Mouse (Mus musculus): ENCODE measurements around the gene Pcsk6. TPM values are rescaled to one million over a fixed set of nuclear protein-coding genes. Genes with fewer than 3 reads are reported as not detected.
"Not testable (repeated sequence)": the region's sequence is repeated elsewhere in the genome, so short reads cannot be mapped to it uniquely, and the experiment has no call there.

The Pcsk6 gene
- total RNA-seq, 2 experiments from 2014 or later: 15.3 to 15.7 TPM

DNA sequence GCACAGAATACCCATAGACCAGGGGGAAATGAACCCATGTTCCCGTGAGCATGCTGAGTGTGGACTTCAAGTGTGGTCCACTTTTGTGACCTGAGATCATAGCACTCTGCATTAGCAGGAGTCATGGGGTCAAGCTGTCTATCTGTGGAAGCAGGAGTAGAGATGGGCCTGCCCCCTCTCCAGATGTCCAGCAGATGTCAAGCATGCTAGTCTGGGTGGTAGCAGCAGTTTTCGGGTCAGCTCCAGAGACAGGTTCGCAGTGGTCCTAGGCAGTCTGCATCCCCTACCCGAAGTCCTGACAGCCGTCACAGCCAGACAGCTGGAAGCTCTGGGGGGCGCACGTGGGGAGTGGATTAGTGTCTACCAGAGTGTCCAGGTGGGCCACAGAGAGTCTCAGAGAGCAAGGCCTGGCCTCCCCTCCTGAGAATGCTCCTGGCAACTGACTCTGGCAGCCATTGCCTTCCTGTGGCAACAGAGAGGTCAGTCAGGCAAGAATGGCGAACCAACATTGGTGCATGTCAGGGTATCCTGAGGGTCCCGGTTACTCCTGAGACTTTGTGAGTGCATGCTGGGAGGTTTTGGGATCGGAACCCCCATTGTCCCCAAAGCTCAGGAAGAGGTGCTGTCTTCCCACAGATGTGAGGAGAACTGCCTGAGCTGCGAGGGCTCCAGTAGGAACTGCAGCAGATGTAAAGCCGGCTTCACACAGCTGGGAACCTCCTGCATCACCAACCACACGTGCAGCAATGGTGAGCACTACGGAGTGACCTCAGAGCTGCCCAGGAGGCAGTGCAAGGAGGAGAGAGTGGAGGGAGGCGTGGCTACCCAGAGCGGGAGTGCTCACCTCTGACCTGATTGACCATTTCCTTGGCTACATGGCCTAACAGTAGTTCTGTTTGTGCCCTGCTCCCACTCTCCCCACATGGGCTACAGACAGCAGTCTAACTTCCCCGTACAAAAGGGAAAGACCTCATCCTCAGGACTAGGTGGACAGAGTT lies 185.7 kb downstream of the Pcsk6 start:
- DNase-seq: no peak
- intact Hi-C loops (cut with DNase I): no loop called here

DNA sequence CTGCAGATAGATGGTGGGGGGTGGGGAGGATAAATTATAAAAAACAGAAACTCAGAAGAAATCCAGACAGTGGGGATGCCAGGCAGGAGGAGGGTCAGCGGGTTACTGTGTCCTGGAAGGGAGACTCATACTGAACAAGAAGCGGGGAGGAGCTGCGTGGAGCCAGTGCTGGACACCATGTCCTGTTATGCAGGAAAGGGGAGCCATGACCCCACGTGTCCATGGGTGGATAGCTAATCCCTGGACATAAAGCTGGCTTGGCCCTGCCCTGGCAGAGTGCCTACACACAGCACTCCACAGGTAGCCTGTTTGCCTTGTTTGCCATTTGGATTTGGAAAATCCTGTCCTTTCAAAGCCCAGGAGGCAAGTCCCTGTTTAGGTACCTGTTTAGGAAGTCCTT lies 186.4 kb downstream of the Pcsk6 start:
- intact Hi-C loops (cut with DNase I): no loop called here
- no peak for DNase-seq

DNA sequence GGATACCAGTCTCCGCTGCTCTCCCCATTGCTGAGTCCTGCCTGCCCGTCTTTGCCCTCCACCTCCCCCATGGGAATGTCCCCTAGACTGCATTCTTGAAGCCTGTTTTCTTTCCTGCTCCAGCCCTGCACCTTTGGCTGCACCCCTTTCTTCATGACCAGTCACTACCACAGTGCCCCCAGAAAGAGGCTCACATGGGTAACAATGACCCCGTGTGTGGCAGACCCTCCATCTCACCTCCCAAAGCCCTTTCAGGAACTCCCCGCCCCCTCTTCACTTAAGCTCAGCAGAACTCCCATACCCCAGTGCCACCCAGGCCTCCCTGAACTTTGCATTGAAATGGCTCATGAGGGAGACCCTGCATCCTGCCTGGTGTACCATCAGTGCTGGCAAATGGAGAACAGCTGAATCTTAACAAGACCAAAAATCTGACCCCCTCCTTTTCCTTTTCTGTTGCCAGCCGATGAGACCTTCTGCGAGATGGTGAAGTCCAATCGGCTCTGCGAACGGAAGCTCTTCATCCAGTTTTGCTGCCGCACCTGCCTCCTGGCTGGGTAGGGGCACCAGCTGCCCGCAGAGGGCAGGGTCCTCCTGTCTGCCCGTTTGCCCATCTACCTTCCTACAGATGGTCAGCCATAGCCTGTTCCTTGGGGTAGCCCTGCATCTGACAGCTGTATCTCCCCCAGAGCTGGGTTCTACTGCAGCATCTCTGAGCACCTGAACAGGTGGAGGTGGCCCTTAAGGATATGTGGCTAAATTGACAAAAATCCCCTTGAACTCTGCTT lies 187.1 kb downstream of the Pcsk6 start:
- intact Hi-C loops (cut with DNase I): no loop called here
- DNase-seq: no peak

DNA sequence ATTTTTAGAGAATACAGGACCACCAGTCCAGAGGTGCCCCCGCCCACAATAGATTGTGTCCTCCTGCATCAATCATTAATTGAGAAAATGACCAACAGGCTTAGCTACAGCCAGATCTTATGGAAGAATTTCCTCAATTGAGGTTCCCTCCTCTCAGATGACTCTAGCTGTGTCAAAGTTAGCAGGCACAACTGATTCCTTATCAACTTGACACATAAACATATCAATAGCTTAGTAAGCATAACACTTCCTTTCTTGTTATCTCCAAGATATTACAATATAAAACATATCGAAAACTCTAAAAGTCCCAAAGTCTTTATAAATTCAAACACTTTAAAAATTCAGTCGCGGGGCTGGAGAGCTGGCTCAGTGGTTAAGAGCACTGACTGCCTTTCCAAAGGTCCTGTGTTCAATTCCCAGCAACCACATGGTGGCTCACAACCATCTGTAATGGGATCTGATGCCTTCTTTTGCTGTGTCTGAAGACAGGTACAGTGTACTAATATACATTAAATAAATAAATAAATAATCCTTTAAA lies 192.5 kb downstream of the Pcsk6 start:
- intact Hi-C loops (cut with DNase I): loop anchor here (10.0 kb wide), 1 partner anchor 319 kb away; no protein-coding TSS in a partner anchor

DNA sequence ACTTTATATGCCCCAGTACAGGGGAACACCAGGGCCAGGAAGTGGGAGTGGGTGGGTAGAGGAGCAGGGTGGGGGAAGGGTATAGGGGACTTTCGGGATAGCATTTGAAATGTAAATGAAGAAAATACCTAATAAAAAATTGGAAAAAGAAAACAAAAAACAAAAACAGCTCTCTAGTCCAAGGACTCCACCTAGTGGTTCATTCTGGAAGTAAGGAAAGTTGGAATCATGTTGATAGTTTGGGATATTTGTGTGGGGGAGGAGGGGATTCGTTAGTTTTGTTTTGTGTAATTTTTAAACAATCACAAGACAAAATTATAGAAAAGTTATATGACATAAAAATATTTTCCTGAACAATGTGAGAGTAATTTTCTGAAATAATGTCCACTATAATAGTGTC lies 193.8 kb downstream of the Pcsk6 start:
- DNase-seq: not testable (repeated sequence)
- intact Hi-C loops (cut with DNase I): loop anchor here (5.0 to 10.0 kb wide), 2 partner anchors 321 to 353 kb away; no protein-coding TSS in a partner anchor

More for the DNA sequence above, 192.5 kb downstream of the Pcsk6 start:
- no peak for DNase-seq

DNA sequence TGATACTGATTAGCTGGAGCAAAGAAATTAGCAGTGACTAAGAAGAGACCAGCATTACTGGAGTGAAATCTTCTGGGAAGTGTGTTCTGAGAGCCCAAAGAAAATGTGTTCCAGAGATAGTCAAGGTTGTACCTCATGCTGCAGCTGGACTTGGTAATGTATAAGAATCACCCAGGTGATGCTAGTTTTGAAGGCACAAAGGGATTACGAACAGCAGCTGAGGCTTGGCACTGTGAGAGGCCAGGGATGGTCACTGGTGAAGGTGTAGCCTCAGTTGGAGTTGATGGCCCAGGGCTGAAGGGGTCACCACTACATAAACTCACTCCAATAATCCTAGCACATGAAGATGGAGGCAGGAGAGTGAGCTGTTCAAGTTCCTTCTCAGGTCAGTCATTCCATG lies 197.2 kb downstream of the Pcsk6 start, which contains the start of gene Snrpa1:
TSS of gene Snrpa1 (plus strand) at position 301 of the 400 bp plus-strand sequence.
- no peak for DNase-seq
- intact Hi-C loops (cut with DNase I): loop anchor here (5.0 to 10.0 kb wide), 2 partner anchors 324 to 356 kb away; no protein-coding TSS in a partner anchor

DNA sequence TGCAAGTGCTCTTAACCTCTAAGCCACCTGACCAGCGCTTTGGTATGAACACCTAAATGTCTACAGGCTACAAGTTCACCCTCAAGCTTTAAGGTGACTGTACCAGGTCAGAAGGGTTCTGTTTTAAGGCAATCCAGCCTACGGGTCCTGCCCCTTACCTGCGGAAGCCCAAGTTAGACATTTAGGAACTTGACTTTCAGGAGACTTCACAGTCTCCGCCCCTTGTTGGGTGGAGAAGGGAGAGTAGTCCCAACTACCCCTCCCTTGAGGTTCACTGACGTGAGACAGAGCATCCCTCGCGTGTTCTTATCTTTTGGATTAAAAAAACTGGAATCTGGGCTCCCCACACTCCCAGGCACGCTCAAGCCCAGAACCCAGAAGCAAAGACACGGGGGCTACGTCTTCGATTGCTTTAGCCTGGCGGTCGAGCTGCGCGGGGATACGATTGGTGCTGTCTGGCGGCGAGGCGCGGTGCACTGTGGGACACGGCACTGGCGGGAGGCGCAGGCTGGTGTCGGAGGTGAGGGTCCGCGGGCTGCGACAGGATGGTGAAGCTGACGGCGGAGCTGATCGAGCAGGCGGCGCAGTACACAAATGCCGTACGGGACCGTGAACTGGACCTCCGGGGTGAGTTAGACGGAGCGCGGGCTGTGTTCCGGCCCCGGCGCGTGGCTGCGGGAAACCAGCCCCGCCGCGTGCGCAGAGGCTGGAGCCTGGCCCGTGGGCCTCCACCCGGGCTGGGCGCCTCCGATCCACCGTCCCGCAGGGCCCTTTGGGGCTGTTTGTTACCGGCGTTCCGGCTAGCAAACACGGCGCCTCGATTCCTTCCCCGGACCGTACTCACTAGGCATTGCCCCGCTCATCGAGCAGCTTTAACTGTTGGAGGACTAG lies 198.8 kb downstream of the Pcsk6 start:
- DNase-seq: peak; percentile 89
- intact Hi-C loops (cut with DNase I): no loop called here

DNA sequence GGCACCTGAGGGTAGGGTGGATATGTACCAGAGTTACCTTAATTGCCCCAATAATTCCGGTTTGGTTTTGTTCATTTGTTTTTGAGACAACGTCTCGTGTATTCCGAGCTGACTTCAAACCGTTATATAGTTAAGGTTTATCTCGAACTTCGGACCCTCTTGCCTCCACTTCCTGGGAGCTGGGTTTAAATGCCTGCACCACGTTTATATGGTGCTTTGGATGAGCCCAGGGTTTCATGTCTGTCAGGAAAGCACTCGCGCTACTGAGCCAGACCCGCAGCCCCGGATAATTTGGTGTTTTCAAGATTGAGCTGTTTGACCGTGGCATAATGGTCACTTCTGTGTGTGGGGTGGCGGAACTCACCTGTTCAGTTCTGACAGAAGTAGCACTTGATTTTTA lies 199.5 kb downstream of the Pcsk6 start:
- no peak for DNase-seq
- intact Hi-C loops (cut with DNase I): no loop called here

DNA sequence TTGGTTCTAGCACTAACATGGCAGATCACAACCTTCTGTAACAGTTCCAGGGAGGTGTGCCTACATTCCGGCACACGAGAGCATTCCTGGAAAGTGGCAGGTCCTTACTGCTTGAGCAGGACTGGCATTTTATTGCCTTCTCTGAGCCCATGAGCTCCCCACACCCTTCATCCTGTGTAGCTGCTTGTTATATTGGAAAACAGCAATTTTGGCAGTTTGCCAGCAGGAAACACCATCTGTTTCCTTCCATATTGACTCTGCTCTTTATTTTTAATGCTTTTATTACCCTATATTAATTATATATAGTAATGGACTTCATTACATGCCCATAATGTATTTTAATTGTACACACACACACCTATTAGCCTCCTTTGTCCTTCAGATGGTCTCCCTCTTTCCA lies 214.9 kb downstream of the Pcsk6 start:
- DNase-seq: peak; percentile 9
- intact Hi-C loops (cut with DNase I): no loop called here

DNA sequence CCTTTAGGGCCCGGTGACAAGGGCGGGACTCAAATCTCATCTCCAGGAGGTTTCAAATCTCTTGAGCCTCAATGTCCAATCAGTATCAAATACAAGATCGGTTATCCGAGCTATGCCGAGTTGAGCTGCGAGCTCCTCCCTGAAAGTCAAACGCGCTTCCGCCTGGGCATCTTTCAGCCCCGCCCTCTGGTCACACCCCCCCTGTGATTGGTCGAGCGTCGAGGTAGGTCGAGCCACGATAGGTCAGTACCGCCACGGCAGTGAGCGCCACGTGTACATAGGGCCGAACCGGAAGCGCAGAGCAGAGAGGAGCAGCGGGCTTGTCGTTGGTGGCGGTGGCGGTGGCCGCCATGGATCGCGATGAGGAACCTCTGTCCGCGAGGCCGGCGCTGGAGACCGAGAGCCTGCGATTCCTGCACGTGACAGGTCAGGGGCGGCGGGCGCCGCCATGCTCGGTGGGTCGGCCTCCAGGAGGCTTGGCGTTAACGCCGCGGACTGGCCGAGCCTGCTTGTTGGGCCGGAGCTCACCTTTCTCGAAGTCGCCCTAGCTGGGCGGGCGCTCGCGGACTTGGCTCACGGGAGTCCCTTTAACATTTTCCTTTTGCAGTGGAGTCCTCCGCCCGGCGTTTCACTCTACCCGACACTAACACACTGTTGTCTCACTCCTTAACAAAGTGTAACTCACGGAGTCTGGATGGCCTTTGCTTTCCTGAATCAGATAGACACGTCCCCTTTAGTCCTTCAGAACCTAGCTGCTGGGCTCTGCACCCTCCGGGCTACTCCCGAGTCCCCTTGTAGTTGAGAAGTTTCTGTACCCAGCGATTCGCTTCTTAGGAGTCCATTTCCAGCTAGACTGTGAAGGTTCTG lies 218.1 kb downstream of the Pcsk6 start, which contains the start of gene Selenos:
TSS of gene Selenos (plus strand) at position 286 of the 867 bp plus-strand sequence.
- intact Hi-C loops (cut with DNase I): no loop called here

DNA sequence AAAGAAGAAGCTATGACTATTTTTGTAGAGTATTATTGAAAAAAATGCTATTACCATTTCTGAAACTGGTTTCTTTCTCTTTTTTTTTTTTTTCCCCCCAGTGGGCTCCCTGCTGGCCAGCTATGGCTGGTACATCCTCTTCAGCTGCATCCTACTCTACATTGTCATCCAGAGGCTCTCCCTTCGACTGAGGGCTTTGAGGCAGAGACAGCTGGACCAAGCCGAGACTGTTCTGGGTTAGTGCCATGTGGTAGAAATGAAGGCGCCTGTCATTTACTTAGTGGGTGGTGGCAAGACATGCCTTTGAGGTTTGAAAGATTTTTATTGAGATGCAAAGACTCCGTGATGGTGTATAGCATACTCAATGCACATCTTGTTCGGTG lies 218.7 kb downstream of the Pcsk6 start:
- DNase-seq: no peak
- intact Hi-C loops (cut with DNase I): no loop called here

More for the DNA sequence above, 218.1 kb downstream of the Pcsk6 start, which contains the start of gene Selenos:
- DNase-seq: peak; percentile 97

DNA sequence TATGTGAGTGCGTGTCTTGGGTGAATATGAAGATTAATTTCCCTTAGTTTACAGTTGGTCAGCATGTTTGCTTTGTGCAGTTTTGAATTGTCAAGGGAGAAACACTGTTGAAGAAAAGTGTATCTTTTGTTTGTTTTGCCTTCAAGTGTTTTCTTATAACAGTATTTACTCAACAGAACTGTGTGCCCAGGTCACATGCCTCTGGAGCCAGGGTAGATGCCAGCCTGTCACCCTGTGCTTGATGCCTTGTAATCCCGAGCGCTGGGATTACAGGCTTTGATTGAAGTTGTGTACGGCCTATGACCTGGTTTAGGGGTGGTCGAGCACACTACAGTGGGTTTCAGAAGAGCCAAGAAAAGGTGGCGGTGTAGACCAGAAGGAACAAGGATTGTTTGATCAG lies 222.2 kb downstream of the Pcsk6 start:
- no peak for DNase-seq
- intact Hi-C loops (cut with DNase I): no loop called here

DNA sequence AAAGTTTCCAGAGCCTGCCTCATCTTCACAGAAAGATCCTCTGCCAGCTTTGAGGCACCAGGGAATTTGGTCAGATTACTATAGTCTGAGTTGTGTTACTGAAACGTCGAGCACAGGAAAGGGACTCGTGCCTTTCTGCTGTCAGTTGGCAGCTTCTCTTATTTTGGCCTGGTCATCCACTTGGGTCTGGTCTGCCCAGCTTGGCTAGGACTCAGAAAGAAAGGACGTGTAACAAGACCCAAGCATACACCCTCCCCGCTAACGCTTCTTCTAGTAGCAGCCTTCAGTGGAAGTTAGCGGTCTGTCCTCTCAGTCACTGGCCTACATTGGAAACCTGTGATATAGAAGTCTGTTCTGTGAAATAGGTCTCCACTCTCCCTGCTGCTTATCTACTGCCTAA lies 223.0 kb downstream of the Pcsk6 start:
- no peak for DNase-seq
- intact Hi-C loops (cut with DNase I): no loop called here

DNA sequence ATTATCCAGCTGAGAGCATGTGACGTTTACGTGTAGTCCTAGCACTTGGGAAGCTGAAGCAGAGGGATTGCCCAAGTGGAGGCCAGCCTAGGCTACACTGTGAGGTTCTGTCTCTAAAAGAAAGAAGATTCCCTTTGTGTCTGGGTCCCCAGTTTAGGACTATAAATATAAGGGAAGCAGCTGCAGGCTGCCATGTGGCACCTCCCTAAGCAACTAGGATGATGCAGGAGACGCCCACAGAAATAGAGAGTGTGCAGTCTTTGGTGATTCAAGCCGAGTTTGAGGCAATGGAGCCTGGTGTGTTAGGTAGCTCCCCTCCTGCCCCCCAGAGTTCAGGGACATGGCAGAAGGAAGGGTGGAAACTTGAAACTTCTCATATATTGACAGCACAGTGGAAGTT lies 226.1 kb downstream of the Pcsk6 start:
- intact Hi-C loops (cut with DNase I): no loop called here
- no peak for DNase-seq

DNA sequence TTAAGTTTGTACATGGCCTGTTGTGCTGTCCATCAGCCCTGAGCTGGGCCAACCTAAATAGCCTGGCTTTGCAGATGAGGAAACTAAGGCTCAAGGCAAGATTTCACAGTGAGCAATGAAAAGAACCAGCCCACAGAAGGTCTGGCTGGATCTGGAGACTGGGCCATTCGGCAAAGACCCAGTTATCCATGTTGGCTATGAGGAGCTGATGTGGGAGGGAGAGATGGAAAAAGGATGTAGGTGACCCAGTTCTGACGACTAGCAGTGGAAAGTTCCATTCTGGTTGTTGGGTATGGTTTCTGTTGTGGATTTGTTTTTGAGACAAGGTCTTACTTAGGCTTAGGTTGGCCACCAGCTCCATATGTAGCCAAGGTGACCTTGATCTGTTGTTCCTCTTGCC lies 226.5 kb downstream of the Pcsk6 start:
- no peak for DNase-seq
- intact Hi-C loops (cut with DNase I): no loop called here

DNA sequence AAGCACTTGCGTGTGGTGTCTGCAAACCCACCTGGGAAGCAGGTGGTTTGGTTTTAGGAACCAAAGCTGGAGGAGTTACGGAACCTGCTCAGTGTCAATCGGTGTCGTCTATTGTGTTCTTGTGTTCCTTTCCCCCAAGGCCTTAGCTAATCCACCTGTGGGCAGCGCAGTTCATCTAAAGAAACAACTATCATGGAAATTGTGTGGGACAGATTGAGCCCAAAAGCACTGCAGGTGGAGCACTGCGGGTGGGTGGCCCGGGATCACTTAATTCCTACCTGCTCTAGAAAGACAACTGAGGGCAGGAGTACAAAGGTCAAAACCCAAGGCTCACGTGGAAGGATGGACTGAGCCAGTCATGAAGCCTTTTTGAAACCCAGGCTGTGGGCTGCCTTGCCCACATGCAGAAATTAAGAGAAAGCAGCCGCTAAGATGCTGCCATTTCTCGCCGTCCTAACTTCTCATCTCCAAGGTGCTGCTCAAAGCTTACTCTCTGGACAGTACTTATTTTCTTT lies 229.2 kb downstream of the Pcsk6 start:
- no peak for DNase-seq
- intact Hi-C loops (cut with DNase I): no loop called here

DNA sequence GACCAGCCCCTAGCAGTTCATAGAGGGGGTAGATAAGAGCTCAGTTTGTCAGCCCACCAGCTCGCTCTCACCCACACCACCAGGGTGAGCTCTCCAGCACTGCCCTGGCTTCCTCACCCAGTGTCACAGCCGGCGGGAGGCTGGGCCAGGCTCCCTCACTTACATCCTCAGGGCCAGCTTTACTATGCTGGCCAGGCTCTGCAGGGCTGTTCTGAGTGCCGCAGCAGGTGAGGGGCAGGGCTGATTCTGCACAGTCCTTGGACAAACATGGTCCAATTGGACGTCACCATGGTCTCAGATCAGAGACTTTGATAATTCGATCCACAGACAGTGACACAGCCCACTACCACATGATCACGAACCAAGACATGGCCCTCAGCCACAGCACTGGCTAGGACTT lies 230.0 kb downstream of the Pcsk6 start:
- no peak for DNase-seq
- intact Hi-C loops (cut with DNase I): no loop called here

DNA sequence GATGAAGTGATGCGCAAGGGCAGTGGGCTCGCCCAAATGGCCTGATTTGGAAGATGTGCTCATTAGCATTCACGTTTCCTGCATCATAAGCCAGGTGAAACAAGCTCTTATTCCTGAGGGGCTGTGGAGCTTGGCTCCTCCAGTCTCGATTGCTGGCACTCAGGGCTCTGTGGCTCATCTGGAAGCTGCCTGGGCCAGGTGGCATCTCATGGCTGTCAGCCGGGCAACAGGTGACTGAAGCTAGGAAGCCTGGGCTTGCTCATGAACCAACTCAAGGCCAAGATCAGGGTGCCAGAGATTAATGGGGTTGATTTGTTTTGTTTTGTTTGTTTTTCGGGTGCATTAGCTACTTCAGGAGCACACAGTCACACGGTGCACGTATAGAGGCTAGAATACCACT lies 231.1 kb downstream of the Pcsk6 start:
- intact Hi-C loops (cut with DNase I): no loop called here
- peak; percentile 22 for DNase-seq

DNA sequence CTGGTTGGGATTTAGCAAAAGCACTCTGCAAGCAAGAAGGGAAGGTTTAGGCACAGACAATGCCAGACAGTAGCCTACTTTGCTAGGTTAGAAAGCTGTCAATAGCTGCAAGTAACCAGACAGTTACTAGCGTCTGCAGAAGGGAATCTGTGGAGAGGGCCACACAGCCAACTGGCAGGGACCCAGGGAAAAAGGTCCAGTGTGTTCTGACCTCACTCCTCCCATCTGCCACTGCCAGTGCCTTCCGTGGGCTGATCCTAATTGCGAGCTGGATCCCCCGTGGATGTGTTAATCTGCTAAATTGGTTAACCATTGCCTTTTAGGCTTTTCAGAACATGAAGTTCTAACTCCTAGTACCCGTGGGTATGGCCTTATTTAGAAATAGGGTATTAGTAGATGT lies 232.6 kb downstream of the Pcsk6 start:
- intact Hi-C loops (cut with DNase I): no loop called here
- peak; percentile 67 for DNase-seq

All from left cerebral cortex, postnatal 4 days (tissue).